Mouse (Mus musculus) erythroblast, embryonic 14.5 days (primary cell): ENCODE measurements around the gene Tjp1.

Source experiments
- GATA1 ChIP-seq: IDR thresholded peaks from 2 replicates; pipeline ENCODE4 v1.6.1; 2012; ENCODE audit warnings: low read length, inconsistent platforms, mixed read lengths
- TAL1 ChIP-seq: IDR thresholded peaks from 3 replicates; pipeline ENCODE4 v1.6.1; 2012; ENCODE audit warnings: low read length, inconsistent platforms, mixed read lengths

GRCm38 (mm10) chr7:65523116-65523515, 4.5 kb downstream of the Tjp1 start:
- no peak for TF ChIP-seq GATA1
- no peak for TF ChIP-seq TAL1
